Mouse (Mus musculus) MEL (cell line): ENCODE data around the gene Gdf1. TPM values are rescaled to one million over a fixed set of nuclear protein-coding genes. Genes with fewer than 3 reads are reported as not detected.

Experiments
- DNase-seq: peaks from one replicate; pipeline ENCODE4 v3.0.0; 2011; ENCODE audit warnings: low read depth, low spot score
- H3K27ac ChIP-seq: 2 replicates; pipeline ENCODE4 v1.5.1; 2012; ENCODE audit warnings: low read depth, mild to moderate bottlenecking, control low read depth, low read length, moderate library complexity; ENCODE audit not compliant: control insufficient read depth
- H3K27me3 ChIP-seq, 2 experiments: fragments of 150-350 bp in 1 of 2; sonication (generic) in 1 of 2; 2 replicates each; pipeline ENCODE4 v1.6.1; 2012; ENCODE audit warnings: low read length in 2 of 2, mild to moderate bottlenecking in 2 of 2, improper control_type of control experiment in 1 of 2, moderate library complexity in 1 of 2; ENCODE audit not compliant: insufficient read depth in 2 of 2, control insufficient read depth in 1 of 2
- H3K36me3 ChIP-seq, 2 experiments: 2 replicates each; pipeline ENCODE4 v1.6.1; 2012 to 2014; ENCODE audit warnings: low read length in 2 of 2, improper control_type of control experiment in 1 of 2, inconsistent platforms in 1 of 2, mild to moderate bottlenecking in 1 of 2; ENCODE audit not compliant: insufficient read depth in 2 of 2, control insufficient read depth in 1 of 2
- H3K4me1 ChIP-seq, 2 experiments: fragments of 150-350 bp in 1 of 2; sonication (generic) in 1 of 2; 2 replicates each; pipeline ENCODE4 v1.6.1; 2012; ENCODE audit warnings: low read length in 2 of 2, improper control_type of control experiment in 1 of 2, mild to moderate bottlenecking in 1 of 2; ENCODE audit not compliant: insufficient read depth in 2 of 2, control insufficient read depth in 1 of 2
- H3K4me3 ChIP-seq, 2 experiments: fragments of 150-350 bp in 1 of 2; sonication (generic) in 1 of 2; 2 replicates each; pipeline ENCODE4 v1.5.1; 2012; ENCODE audit warnings: low read depth in 2 of 2, low read length in 2 of 2, mild to moderate bottlenecking in 2 of 2, moderate library complexity in 2 of 2, control low read depth in 1 of 2, improper control_type of control experiment in 1 of 2; ENCODE audit not compliant: control insufficient read depth in 1 of 2, insufficient read depth in 1 of 2
- H3K79me2 ChIP-seq: 2 replicates; pipeline ENCODE4 v1.6.1; 2012; ENCODE audit warnings: mild to moderate bottlenecking, low read length, moderate library complexity; ENCODE audit not compliant: control insufficient read depth, poor library complexity, insufficient read depth
- H3K9ac ChIP-seq: 2 replicates; pipeline ENCODE4 v1.6.1; 2012; ENCODE audit warnings: low read depth, mild to moderate bottlenecking, control low read depth, low read length, moderate library complexity; ENCODE audit not compliant: control insufficient read depth, poor library complexity, severe bottlenecking
- H3K9me3 ChIP-seq: fragments of 150-350 bp; sonication (generic); replicated peaks from 2 replicates; pipeline ENCODE4 v1.6.1; 2012; ENCODE audit warnings: mild to moderate bottlenecking, low read length, improper control_type of control experiment, moderate library complexity; ENCODE audit not compliant: insufficient read depth
- CHD2 ChIP-seq: IDR thresholded peaks from 2 replicates; pipeline ENCODE4 v1.6.1; 2011; ENCODE audit warnings: low read length, improper control_type of control experiment
- CTCF ChIP-seq, 3 experiments: IDR thresholded peaks in 2 of 3; conservative IDR thresholded peaks in 1 of 3; 2 replicates each; pipeline ENCODE4 v1.5.1; 2011 to 2012; ENCODE audit warnings: low read length in 3 of 3, low read depth in 2 of 3, mild to moderate bottlenecking in 2 of 3, improper control_type of control experiment in 1 of 3, inconsistent platforms in 1 of 3, mixed read lengths in 1 of 3, moderate library complexity in 1 of 3; ENCODE audit not compliant: control insufficient read depth in 1 of 3, insufficient read depth in 1 of 3, poor library complexity in 1 of 3, severe bottlenecking in 1 of 3
- EP300 ChIP-seq, 2 experiments: IDR thresholded peaks; 2 replicates each; pipeline ENCODE4 v1.6.1; 2011; ENCODE audit warnings: improper control_type of control experiment in 2 of 2, low read length in 2 of 2, low read depth in 1 of 2, mild to moderate bottlenecking in 1 of 2
- ETS1 ChIP-seq: IDR thresholded peaks from 2 replicates; pipeline ENCODE4 v1.6.1; 2012; ENCODE audit warnings: low read depth, mild to moderate bottlenecking, inconsistent platforms, low read length, improper control_type of control experiment, moderate library complexity
- HCFC1 ChIP-seq: IDR thresholded peaks from 2 replicates; pipeline ENCODE4 v1.6.1; 2012; ENCODE audit warnings: low read depth, mild to moderate bottlenecking, inconsistent platforms, low read length, improper control_type of control experiment, moderate library complexity
- KAT2A ChIP-seq: conservative IDR thresholded peaks from 2 replicates; pipeline ENCODE4 v1.6.1; 2012; ENCODE audit warnings: low read depth, low read length, improper control_type of control experiment, inconsistent platforms
- MAFK ChIP-seq: IDR thresholded peaks from 2 replicates; pipeline ENCODE4 v1.6.1; 2011; ENCODE audit warnings: low read depth, mild to moderate bottlenecking, low read length, improper control_type of control experiment, borderline replicate concordance
- MAX ChIP-seq: IDR thresholded peaks from 2 replicates; pipeline ENCODE4 v1.6.1; 2011; ENCODE audit warnings: low read length, improper control_type of control experiment
- NRF1 ChIP-seq: IDR thresholded peaks from 2 replicates; pipeline ENCODE4 v1.6.1; 2014; ENCODE audit warnings: low read depth, mild to moderate bottlenecking, inconsistent platforms, low read length, improper control_type of control experiment, moderate library complexity; ENCODE audit not compliant: poor library complexity, insufficient read depth, severe bottlenecking
- POLR2AphosphoS2 ChIP-seq: IDR thresholded peaks from 2 replicates; pipeline ENCODE4 v1.6.1; 2011; ENCODE audit warnings: low read length, improper control_type of control experiment
- POLR2AphosphoS5 ChIP-seq: IDR thresholded peaks from 2 replicates; pipeline ENCODE4 v1.6.1; 2012; ENCODE audit warnings: low read depth, borderline replicate concordance, mild to moderate bottlenecking, inconsistent platforms, low read length, moderate library complexity, mixed read lengths
- RAD21 ChIP-seq: IDR thresholded peaks from 2 replicates; pipeline ENCODE4 v1.6.1; 2011; ENCODE audit warnings: mild to moderate bottlenecking, low read depth, low read length, improper control_type of control experiment
- SMC3 ChIP-seq: IDR thresholded peaks from 2 replicates; pipeline ENCODE4 v1.6.1; 2011; ENCODE audit warnings: low read depth, low read length, improper control_type of control experiment
- TAL1 ChIP-seq: IDR thresholded peaks from 2 replicates; pipeline ENCODE4 v1.6.1; 2012; ENCODE audit warnings: mild to moderate bottlenecking, inconsistent platforms, low read length, moderate library complexity, mixed read lengths
- TCF12 ChIP-seq: IDR thresholded peaks from 2 replicates; pipeline ENCODE4 v1.6.1; 2014; ENCODE audit warnings: low read depth, mild to moderate bottlenecking, inconsistent platforms, low read length, improper control_type of control experiment, moderate library complexity
- UBTF ChIP-seq: IDR thresholded peaks from 2 replicates; pipeline ENCODE4 v1.6.1; 2012; ENCODE audit warnings: low read depth, mild to moderate bottlenecking, inconsistent platforms, low read length, improper control_type of control experiment, moderate library complexity, borderline replicate concordance; ENCODE audit not compliant: insufficient read depth
- USF2 ChIP-seq, 2 experiments: IDR thresholded peaks; 2 replicates each; pipeline ENCODE4 v1.6.1; 2011 to 2012; ENCODE audit warnings: improper control_type of control experiment in 2 of 2, low read length in 2 of 2, borderline replicate concordance in 1 of 2, inconsistent platforms in 1 of 2, low read depth in 1 of 2, mild to moderate bottlenecking in 1 of 2; ENCODE audit not compliant: insufficient read depth in 1 of 2
- ZC3H11A ChIP-seq: IDR thresholded peaks from 2 replicates; pipeline ENCODE4 v1.6.1; 2012; ENCODE audit warnings: low read depth, mild to moderate bottlenecking, inconsistent platforms, low read length, improper control_type of control experiment
- ZNF384 ChIP-seq: IDR thresholded peaks from 2 replicates; pipeline ENCODE4 v1.6.1; 2012; ENCODE audit warnings: low read depth, mild to moderate bottlenecking, inconsistent platforms, low read length, improper control_type of control experiment
- polyA plus RNA-seq, 2 experiments: library from polyadenylated mRNA; stranded (reverse) in 1 of 2; unstranded in 1 of 2; fragments of >175 nt in 1 of 2; fragments of >200 nt in 1 of 2; gene quantifications; 2 replicates each; pipeline versions ENCODE4 v1.2.1 to v1.2.4; 2012; ENCODE audit warnings: low replicate concordance in 2 of 2, low read depth in 1 of 2; ENCODE audit not compliant: insufficient read length in 2 of 2, insufficient read depth in 1 of 2, missing spikeins in 1 of 2
- total RNA-seq: library from RNA; depleted of rRNA; stranded (reverse); fragments of 300-350 nt; gene quantifications from 2 replicates; pipeline ENCODE4 v1.2.3, GENCODE M21; 2012

The Gdf1 gene
- total and polyA plus RNA-seq, 3 experiments = 1.9 to 2.6 TPM; not detected in 1

GRCm38 (mm10) chr8:70342007-70342406 is 12.4 kb downstream of the Gdf1 start:
- Histone ChIP-seq H3K4me3 (no peak overlapping the region), H3K27ac (no peak overlapping the region), H3K4me1 (peaks cover 7 to 21% of the 10 kb centered on the region in 2 experiments), H3K27me3 (no peaks in the 10 kb centered on the region), H3K36me3 (peaks cover 13 to 30% of the 10 kb centered on the region in 2 experiments), H3K9ac (no peak overlapping the region), H3K79me2 (peaks cover 27% of the 10 kb centered on the region), H3K9me3 (no peaks in the 10 kb centered on the region)
- DNase-seq = no peak
- TF ChIP-seq CTCF (IDR thresholded peaks at IDR 0.05 in 2 of 3, conservative IDR thresholded peaks at IDR 0.05 in 1 of 3; ENCODE audit: control insufficient read depth in 1 of 3, insufficient read depth in 1 of 3, low read depth in 2 of 3, low read length in 3 of 3, poor library complexity in 1 of 3, severe bottlenecking in 1 of 3) (no peak), POLR2AphosphoS2 (no peak), CHD2 (no peak), HCFC1 (no peak), ZC3H11A (no peak), TCF12 (no peak)

GRCm38 (mm10) chr8:70343076-70343475 is 13.5 kb downstream of the Gdf1 start:
- TF ChIP-seq USF2 (IDR thresholded peaks at IDR 0.05; ENCODE audit: borderline replicate concordance in 1 of 2, insufficient read depth in 1 of 2, low read depth in 1 of 2, low read length in 2 of 2) (no peak), MAX (no peak), SMC3 (no peak), MAFK (no peak), POLR2AphosphoS2 (no peak), POLR2AphosphoS5 (no peak), EP300 (IDR thresholded peaks at IDR 0.05; ENCODE audit: low read depth in 1 of 2, low read length in 2 of 2) (no peak)
- no peaks in the 10 kb centered on the region for H3K27me3 ChIP-seq
- H3K79me2 ChIP-seq = peaks cover 38% of the 10 kb centered on the region
- H3K9ac ChIP-seq = no peak overlapping the region
- DNase-seq = no peak
- peaks cover 7 to 21% of the 10 kb centered on the region in 2 experiments for H3K4me1 ChIP-seq
- no peak overlapping the region for H3K27ac ChIP-seq
- peaks cover 13 to 33% of the 10 kb centered on the region in 2 experiments for H3K36me3 ChIP-seq
- H3K4me3 ChIP-seq = no peak overlapping the region
- no peaks in the 10 kb centered on the region for H3K9me3 ChIP-seq

DNA sequence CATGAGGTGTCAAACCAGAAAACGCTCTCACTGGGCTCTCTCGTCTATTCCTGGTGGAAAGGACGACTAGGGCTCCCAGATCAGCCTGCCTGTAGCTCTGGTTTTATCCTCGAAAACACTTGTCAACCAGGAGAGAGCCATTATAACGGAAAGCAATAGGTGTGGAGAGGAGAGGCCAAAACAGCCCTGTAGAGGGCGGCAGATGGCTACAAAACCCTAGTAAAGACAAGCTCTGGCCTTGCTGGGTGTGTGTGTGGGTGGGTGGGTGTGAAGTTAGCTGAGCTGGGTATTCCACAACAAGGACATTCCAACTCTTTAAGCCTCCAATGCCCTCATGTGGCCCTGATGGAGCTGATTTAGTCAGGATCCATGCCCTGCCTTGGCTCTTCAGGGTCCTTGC is 14.1 kb downstream of the Gdf1 start:
- DNase-seq = peak; percentile 51
- Histone ChIP-seq H3K27me3 (no peaks in the 10 kb centered on the region), H3K4me1 (peaks cover 7 to 21% of the 10 kb centered on the region in 2 experiments), H3K79me2 (peaks cover 44% of the 10 kb centered on the region), H3K9me3 (no peaks in the 10 kb centered on the region), H3K9ac (no peak overlapping the region), H3K27ac (no peak overlapping the region), H3K4me3 (no peak overlapping the region), H3K36me3 (peaks cover 13 to 33% of the 10 kb centered on the region in 2 experiments)
- no peak for TF ChIP-seq ZNF384
- no peak for TF ChIP-seq MAX
- no peak for TF ChIP-seq MAFK
- TF ChIP-seq ETS1 = no peak
- TF ChIP-seq CTCF (IDR thresholded peaks at IDR 0.05 in 2 of 3, conservative IDR thresholded peaks at IDR 0.05 in 1 of 3; ENCODE audit: control insufficient read depth in 1 of 3, insufficient read depth in 1 of 3, low read depth in 2 of 3, low read length in 3 of 3, poor library complexity in 1 of 3, severe bottlenecking in 1 of 3) = peak; percentile 32 to 55 (median 47); a peak in 5 of 6 replicates
- no peak for TF ChIP-seq TAL1
- TF ChIP-seq USF2 (IDR thresholded peaks at IDR 0.05; ENCODE audit: borderline replicate concordance in 1 of 2, insufficient read depth in 1 of 2, low read depth in 1 of 2, low read length in 2 of 2) = no peak
- no peak for TF ChIP-seq POLR2AphosphoS5
- TF ChIP-seq SMC3 = peak; percentile 30
- TF ChIP-seq NRF1 = no peak
- peak; percentile 32 for TF ChIP-seq RAD21
- no peak for TF ChIP-seq KAT2A
- TF ChIP-seq UBTF = no peak
